Mouse (Mus musculus) neutrophil, adult 5-6 weeks (primary cell): Measurements from ENCODE around the gene Arl2. TPM values are rescaled to one million over a fixed set of nuclear protein-coding genes. Genes with fewer than 3 reads are reported as not detected.

ENCODE experiments used
- ATAC-seq: fragments of 151-379, 151-347 bp; 2 replicates; pipeline ENCODE4 v1.8.0; 2017; ENCODE audit warnings: mild to moderate bottlenecking, moderate TSS enrichment; ENCODE audit not compliant: insufficient number of reproducible peaks, poor library complexity, low FRiP score, severe bottlenecking; ENCODE audit errors: extremely low read depth
- total RNA-seq: library from RNA; stranded (forward); fragments of 200-1000 nt; gene quantifications from 2 replicates; pipeline ENCODE4 v1.2.3, GENCODE M21; 2017

Gene Arl2
- total RNA-seq, 1 experiment from 2014 or later, result 14.0 TPM

DNA sequence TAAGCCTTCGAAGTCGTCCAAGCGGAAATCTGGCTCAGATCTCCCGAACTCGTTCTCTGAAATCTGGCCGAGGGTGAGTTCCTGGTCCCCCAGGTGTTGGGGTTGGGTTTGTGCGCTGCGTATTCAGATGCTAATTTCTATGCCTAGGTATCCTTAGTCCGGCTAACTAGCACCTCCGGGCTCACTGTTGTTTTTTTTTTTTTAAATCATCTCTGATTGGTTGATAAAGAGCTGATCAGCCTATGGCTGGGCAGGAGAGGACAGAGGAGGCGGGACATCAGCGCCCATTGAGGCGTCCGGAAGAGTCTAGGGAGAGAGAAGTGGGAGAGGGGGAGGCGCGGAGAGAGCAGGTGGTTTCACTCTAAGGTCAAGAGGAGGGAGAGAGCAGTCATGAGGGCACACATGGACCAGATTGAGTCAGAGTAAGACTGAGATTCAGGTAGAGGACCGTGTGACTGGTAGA, 55.9 kb downstream of the Arl2 start:
- peak; percentile 28; the same call in 1 of the 2 replicates for ATAC-seq

DNA sequence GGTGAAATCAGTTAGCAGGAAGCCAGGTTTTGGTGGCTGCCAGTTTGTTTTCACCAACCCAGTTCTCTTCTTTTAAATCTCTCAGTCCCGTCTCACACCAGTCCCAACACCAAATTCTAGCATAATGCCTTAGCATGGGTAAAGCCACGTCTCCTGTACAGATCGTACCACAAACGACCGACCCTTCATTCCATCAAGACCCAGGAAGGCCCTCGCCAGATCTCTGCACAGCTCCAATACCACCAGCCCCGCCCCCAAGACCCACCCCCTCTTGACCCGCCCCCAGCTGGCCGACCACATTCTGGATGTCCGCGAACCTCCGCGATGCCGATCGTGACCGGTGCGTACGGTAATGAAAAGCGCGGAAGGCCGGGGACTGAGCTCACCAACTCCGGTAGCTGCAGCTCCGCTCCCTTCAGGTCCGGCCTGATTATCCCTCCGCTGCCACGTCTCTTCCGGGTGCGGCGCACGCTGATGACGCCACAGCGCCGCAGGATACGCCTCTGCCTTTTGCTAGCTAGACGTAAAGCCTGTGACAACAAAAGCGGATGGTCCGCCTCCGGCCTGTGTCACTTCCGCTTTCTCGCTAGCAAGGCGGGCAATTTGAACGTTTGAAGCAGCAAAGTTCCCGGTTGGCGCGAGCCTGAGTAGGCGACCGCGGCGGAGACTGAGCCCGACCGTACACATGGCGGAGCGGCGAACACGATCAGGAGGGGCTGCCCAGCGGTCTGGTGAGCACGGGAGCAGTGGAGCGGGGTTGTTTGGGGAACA, 56.7 kb downstream of the Arl2 start, which contains the start of the genes Zfpl1 and Cdca5:
Gene Zfpl1, minus strand, starts transcription at position 479 of the 771 bp plus-strand sequence.
Gene Cdca5, plus strand, starts transcription at position 506 of the 771 bp plus-strand sequence.
- peak; percentile 95 for ATAC-seq

Other genes starting within 250 kb of the Arl2 start
- 1.4 and 1.5 TPM in 2 replicates for gene Tigd3, start 247.4 kb downstream of the Arl2 start, total RNA-seq
- 80.0 and 104 TPM in 2 replicates for gene Dpf2, start 228.5 kb downstream of the Arl2 start, total RNA-seq
- gene Cdc42ep2, start 216.7 kb downstream of the Arl2 start, total RNA-seq, result 3.8 and 4.8 TPM in 2 replicates
- 32.8 and 36.8 TPM in 2 replicates for gene Pola2, start 177.3 kb downstream of the Arl2 start, total RNA-seq
- 0.47 and 1.1 TPM in 2 replicates for gene Slc22a20, start 155.4 kb downstream of the Arl2 start, total RNA-seq
- gene Capn1, start 125.7 kb downstream of the Arl2 start, total RNA-seq, result 142 and 147 TPM in 2 replicates
- 42.1 and 45.3 TPM in 2 replicates for gene Syvn1, start 95.0 kb downstream of the Arl2 start, total RNA-seq
- gene Mrpl49, start 83.8 kb downstream of the Arl2 start, total RNA-seq, result 28.7 and 29.2 TPM in 2 replicates
- gene Fau, start 83.7 kb downstream of the Arl2 start, total RNA-seq, result 2,994 and 3,021 TPM in 2 replicates
- 18.4 and 20.3 TPM in 2 replicates for gene Znhit2, start 80.4 kb downstream of the Arl2 start, total RNA-seq
- gene Tm7sf2, start 73.2 kb downstream of the Arl2 start, total RNA-seq, result 5.6 and 8.1 TPM in 2 replicates
- gene Vps51, start 64.3 kb downstream of the Arl2 start, total RNA-seq, result 67.0 and 73.7 TPM in 2 replicates
- gene Tmem262, start 61.5 kb downstream of the Arl2 start, total RNA-seq, result 1.5 TPM in 1 of 2 replicates, not detected in the other
- gene Gm28374, start 59.3 kb downstream of the Arl2 start, total RNA-seq, result 0.74 TPM in 1 of 2 replicates, not detected in the other
- 51.9 and 52.8 TPM in 2 replicates for gene Zfpl1, start 56.6 kb downstream of the Arl2 start, total RNA-seq
- gene Cdca5, start 56.6 kb downstream of the Arl2 start, total RNA-seq, result 0.35 TPM in 1 of 2 replicates, not detected in the other
- gene AC131692.1, start 47.1 kb downstream of the Arl2 start, total RNA-seq, result not detected in 2 replicates
- gene Naaladl1, start 35.8 kb downstream of the Arl2 start, total RNA-seq, result not detected in 2 replicates
- gene Sac3d1, start 22.9 kb downstream of the Arl2 start, total RNA-seq, result 2.2 and 3.1 TPM in 2 replicates
- gene Snx15, start 13.2 kb downstream of the Arl2 start, total RNA-seq, result 9.1 and 9.8 TPM in 2 replicates
- 1.2 TPM in 1 of 2 replicates, not detected in the other for gene Batf2, start 565 bp downstream of the Arl2 start, total RNA-seq
- gene Majin, start 42.8 kb upstream of the Arl2 start, total RNA-seq, result not detected in 2 replicates
- not detected in 2 replicates for gene Gpha2, start 84.8 kb upstream of the Arl2 start, total RNA-seq
- gene Ppp2r5b, start 94.3 kb upstream of the Arl2 start, total RNA-seq, result 21.8 and 22.1 TPM in 2 replicates
- 43.0 and 49.3 TPM in 2 replicates for gene Atg2a, start 100.1 kb upstream of the Arl2 start, total RNA-seq
- gene Ehd1, start 135.2 kb upstream of the Arl2 start, total RNA-seq, result 126 and 148 TPM in 2 replicates
- gene Cdc42bpg, start 164.9 kb upstream of the Arl2 start, total RNA-seq, result 4.4 and 10.9 TPM in 2 replicates
- 29.5 and 33.6 TPM in 2 replicates for gene Men1, start 193.4 kb upstream of the Arl2 start, total RNA-seq
- 791 and 881 TPM in 2 replicates for gene Map4k2, start 199.6 kb upstream of the Arl2 start, total RNA-seq
- 370 and 400 TPM in 2 replicates for gene Sf1, start 222.1 kb upstream of the Arl2 start, total RNA-seq
- 8.7 and 14.1 TPM in 2 replicates for gene Pygm, start 242.9 kb upstream of the Arl2 start, total RNA-seq